Mouse (Mus musculus): ENCODE results near the gene Gemin2. TPM values are rescaled to one million over a fixed set of nuclear protein-coding genes. Genes with fewer than 3 reads are reported as not detected.
"Not testable (repeated sequence)": the region's sequence is repeated elsewhere in the genome, so short reads cannot be mapped to it uniquely, and the experiment has no call there.

Gene Gemin2
- 12.8 TPM for polyA plus RNA-seq (2012; fragmentation: generic; extraction: Trizol)
- long read RNA-seq, experiment 1, transcript Gemin2-201 (10 exons, 1,588 nt), result major isoform, 20 of 25 reads
- long read RNA-seq, experiment 1, partial matches to known transcripts, result 2 of 25 reads
- long read RNA-seq, experiment 1, other reads (novel, unspliced or antisense), result 2 of 25 reads
- long read RNA-seq, experiment 2, transcript Gemin2-201 (10 exons, 1,588 nt), result major isoform, 57 of 69 reads
- long read RNA-seq, experiment 2, partial matches to known transcripts, result 1 of 69 reads
- long read RNA-seq, experiment 2, other reads (novel, unspliced or antisense), result 10 of 69 reads

DNA sequence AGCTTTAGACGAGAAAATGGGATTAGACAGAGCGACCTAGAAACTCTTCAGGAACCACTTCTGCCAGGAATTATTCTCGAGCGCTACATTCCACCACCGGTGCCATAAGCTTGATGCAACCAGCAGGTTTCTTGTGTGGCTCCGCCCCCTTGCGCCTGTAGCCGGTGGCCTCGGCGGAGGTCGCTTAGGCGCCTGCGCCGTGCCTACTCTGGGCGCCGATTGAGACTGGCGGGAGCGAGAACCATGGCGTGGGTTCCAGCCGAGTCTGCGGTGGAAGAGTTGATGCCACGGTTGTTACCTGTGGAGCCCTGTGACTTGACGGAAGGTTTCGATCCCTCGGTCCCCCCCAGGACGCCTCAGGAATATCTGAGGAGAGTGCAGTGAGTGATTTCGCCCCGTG lies at the start of gene Gemin2:
Gene Gemin2 (plus strand): TSS at position 160 of the 400 bp plus-strand sequence.
- H3K36me3 ChIP-seq (ENCODE audit: control insufficient read depth, insufficient read depth), result peaks cover 34% of the 10 kb centered on the region
- TF ChIP-seq MAX (IDR thresholded peaks at IDR 0.05) (peak; percentile 77), MYOG (IDR thresholded peaks at IDR 0.05; ENCODE audit: control insufficient read depth, extremely low read depth, insufficient read length) (no peak)
- H3K79me2 ChIP-seq (ENCODE audit: control insufficient read depth, insufficient read depth), result peaks cover 48% of the 10 kb centered on the region
- H3K79me3 ChIP-seq (ENCODE audit: low read depth), result peaks cover 18% of the 10 kb centered on the region
- no peaks in the 10 kb centered on the region for H3K27me3 ChIP-seq (ENCODE audit: control insufficient read depth, insufficient read depth, insufficient read length)
- peak within 1 kb of the TSS; percentile 94 for H3ac ChIP-seq (ENCODE audit: control insufficient read depth, insufficient read length, low read depth)
- H3K4me3 ChIP-seq (ENCODE audit: insufficient read depth, poor library complexity, severe bottlenecking), result peak within 1 kb of the TSS; percentile 82

DNA sequence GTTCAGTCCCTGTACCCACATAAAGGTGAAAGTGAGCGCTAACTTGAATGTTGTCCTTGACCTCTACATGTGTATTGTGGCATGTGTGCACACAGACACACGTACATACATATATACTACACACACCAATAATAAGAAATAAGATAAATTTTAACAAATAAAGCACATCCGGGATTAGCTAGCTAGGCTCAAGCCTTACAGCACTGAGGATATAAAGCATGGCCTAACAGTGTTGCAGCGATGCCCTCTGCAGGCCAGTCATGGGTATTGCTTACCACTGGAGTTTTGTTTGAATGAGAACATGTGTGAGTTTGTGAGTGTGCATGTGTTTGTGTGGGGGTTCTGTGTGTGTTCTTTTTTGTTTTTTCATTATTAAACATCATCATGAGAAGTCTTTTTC lies 48.6 kb upstream of the Gemin2 start:
- TF ChIP-seq CTCF (IDR thresholded peaks at IDR 0.05; ENCODE audit: control insufficient read depth, insufficient read depth, insufficient read length) (peak; percentile 25), USF1 (IDR thresholded peaks at IDR 0.05; ENCODE audit: low read depth) (no peak)
- H3ac ChIP-seq (ENCODE audit: control insufficient read depth, insufficient read length, low read depth), result no peak overlapping the region
- no peak overlapping the region for H3K4me3 ChIP-seq (ENCODE audit: insufficient read depth, poor library complexity, severe bottlenecking)
- H3K79me2 ChIP-seq (ENCODE audit: control insufficient read depth, insufficient read depth), result no peaks in the 10 kb centered on the region
- no peaks in the 10 kb centered on the region for H3K79me3 ChIP-seq (ENCODE audit: low read depth)
- no peaks in the 10 kb centered on the region for H3K27me3 ChIP-seq (ENCODE audit: control insufficient read depth, insufficient read depth, insufficient read length)
- H3K36me3 ChIP-seq (ENCODE audit: control insufficient read depth, insufficient read depth), result peaks cover 48% of the 10 kb centered on the region

DNA sequence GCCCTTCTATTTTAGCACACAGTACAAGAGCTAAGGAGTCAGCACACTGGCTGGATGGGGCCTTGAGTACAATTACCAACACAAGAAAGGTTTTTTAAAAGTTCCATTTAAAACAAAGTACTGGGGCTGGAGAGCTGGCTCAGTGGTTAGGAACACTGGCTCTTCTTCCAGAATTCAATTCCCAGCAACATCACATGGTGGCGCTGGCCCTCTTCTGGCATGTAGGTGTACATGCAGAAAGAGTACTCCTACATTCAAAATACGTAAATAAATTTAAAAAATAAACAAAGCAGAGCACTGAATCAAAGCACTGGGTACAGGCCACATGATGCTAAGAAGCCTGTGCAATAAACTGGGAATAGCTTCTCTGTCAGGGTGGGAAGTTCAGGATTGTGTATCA lies 36.2 kb upstream of the Gemin2 start:
- Histone ChIP-seq H3K79me2 (ENCODE audit: control insufficient read depth, insufficient read depth) (no peaks in the 10 kb centered on the region), H3ac (ENCODE audit: control insufficient read depth, insufficient read length, low read depth) (no peak overlapping the region), H3K79me3 (ENCODE audit: low read depth) (no peaks in the 10 kb centered on the region), H3K27me3 (ENCODE audit: control insufficient read depth, insufficient read depth, insufficient read length) (no peaks in the 10 kb centered on the region), H3K36me3 (ENCODE audit: control insufficient read depth, insufficient read depth) (peaks cover 38% of the 10 kb centered on the region), H3K4me3 (ENCODE audit: insufficient read depth, poor library complexity, severe bottlenecking) (no peak overlapping the region)
- TF ChIP-seq CEBPB (IDR thresholded peaks at IDR 0.05; ENCODE audit: low read depth) (no peak), MAX (IDR thresholded peaks at IDR 0.05) (no peak), USF1 (IDR thresholded peaks at IDR 0.05; ENCODE audit: low read depth) (no peak), MYOG (IDR thresholded peaks at IDR 0.05; ENCODE audit: control insufficient read depth, extremely low read depth, insufficient read length) (no peak), MYOD1 (IDR thresholded peaks at IDR 0.05; ENCODE audit: control insufficient read depth, insufficient read length, low read depth) (no peak)

DNA sequence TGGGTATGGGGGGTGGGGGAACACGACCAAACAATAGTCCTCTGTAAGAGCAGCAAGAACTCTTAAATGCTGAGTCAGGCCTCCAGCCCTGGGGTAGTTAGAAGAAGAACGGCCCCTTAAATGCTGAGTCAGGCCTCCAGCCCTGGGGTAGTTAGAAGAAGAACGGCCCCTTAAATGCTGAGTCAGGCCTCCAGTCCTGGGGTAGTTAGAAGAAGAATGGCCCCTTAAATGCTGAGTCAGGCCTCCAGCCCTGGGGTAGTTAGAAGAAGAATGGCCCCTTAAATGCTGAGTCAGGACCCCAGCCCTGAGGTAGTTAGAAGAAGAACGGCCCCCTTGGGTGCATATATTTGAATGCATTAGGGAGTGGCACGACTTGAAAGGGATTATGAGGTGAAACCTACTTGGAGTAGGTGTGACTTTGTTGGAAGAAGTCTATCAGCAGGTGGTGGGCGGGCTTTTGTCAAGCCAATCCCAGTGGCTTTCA lies 32.0 kb upstream of the Gemin2 start:
- not testable (repeated sequence) for H3K79me2 ChIP-seq (ENCODE audit: control insufficient read depth, insufficient read depth); H3K27me3 ChIP-seq (ENCODE audit: control insufficient read depth, insufficient read depth, insufficient read length); H3K79me3 ChIP-seq (ENCODE audit: low read depth); H3ac ChIP-seq (ENCODE audit: control insufficient read depth, insufficient read length, low read depth); H3K4me3 ChIP-seq (ENCODE audit: insufficient read depth, poor library complexity, severe bottlenecking)
- H3K36me3 ChIP-seq (ENCODE audit: control insufficient read depth, insufficient read depth), result peaks cover 40% of the 10 kb centered on the region

DNA sequence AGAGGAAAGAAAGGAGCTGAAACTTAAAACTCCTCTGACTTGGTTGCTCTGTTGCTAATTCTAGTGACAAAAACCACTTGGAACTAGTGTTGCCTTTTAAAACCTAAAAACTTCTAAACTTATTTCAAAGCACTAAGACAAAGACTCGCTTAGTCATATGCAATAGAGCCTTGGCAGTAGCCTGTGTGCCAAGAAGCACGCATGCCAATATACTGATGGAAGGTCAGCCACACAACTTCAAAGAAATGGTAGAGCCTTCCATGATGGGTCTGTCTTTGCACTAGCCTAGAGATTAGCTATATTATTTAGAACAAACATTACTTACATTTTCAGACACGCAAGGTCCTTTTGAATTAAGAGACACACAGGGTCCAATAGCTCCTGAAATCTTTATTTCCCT lies 27.4 kb upstream of the Gemin2 start:
- Histone ChIP-seq H3K4me3 (ENCODE audit: insufficient read depth, poor library complexity, severe bottlenecking) (no peak overlapping the region), H3K79me2 (ENCODE audit: control insufficient read depth, insufficient read depth) (no peaks in the 10 kb centered on the region), H3K36me3 (ENCODE audit: control insufficient read depth, insufficient read depth) (peaks cover 49% of the 10 kb centered on the region), H3K79me3 (ENCODE audit: low read depth) (no peaks in the 10 kb centered on the region), H3ac (ENCODE audit: control insufficient read depth, insufficient read length, low read depth) (no peak overlapping the region), H3K27me3 (ENCODE audit: control insufficient read depth, insufficient read depth, insufficient read length) (no peaks in the 10 kb centered on the region)
- no peak for TF ChIP-seq CEBPB (IDR thresholded peaks at IDR 0.05; ENCODE audit: low read depth)
- no peak for TF ChIP-seq FOSL1 (IDR thresholded peaks at IDR 0.05; ENCODE audit: insufficient read depth, low read length, poor library complexity, severe bottlenecking)
- TF ChIP-seq CTCF (IDR thresholded peaks at IDR 0.05; ENCODE audit: control insufficient read depth, insufficient read depth, insufficient read length), result no peak
- no peak for TF ChIP-seq MYOG (IDR thresholded peaks at IDR 0.05; ENCODE audit: control insufficient read depth, extremely low read depth, insufficient read length)
- no peak for TF ChIP-seq USF1 (IDR thresholded peaks at IDR 0.05; ENCODE audit: low read depth)
- TF ChIP-seq MYOD1 (IDR thresholded peaks at IDR 0.05; ENCODE audit: control insufficient read depth, insufficient read length, low read depth), result no peak
- TF ChIP-seq MAX (IDR thresholded peaks at IDR 0.05), result no peak

DNA sequence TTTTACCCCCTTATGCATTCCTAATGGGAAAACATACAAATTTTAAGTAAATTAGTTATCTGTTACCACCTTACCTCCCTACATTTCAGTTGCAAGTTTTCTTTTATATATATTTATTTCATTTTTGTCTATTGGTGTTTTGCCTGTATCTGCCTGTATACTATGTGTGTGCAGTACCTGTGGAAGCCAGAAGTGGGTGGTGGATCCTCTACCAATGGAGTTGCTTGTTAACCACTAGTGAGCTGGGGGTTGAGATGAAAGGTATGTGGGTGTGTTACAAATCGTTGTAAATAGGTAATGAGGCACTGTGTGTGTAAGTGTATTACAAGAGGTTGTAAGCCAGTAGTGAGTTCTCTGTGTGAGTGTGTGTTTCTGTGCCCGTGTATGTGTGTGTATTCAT lies 2.7 kb upstream of the Gemin2 start:
- Histone ChIP-seq H3K79me3 (ENCODE audit: low read depth) (peaks cover 20% of the 10 kb centered on the region), H3ac (ENCODE audit: control insufficient read depth, insufficient read length, low read depth) (no peak overlapping the region), H3K27me3 (ENCODE audit: control insufficient read depth, insufficient read depth, insufficient read length) (no peaks in the 10 kb centered on the region), H3K79me2 (ENCODE audit: control insufficient read depth, insufficient read depth) (peaks cover 48% of the 10 kb centered on the region), H3K4me3 (ENCODE audit: insufficient read depth, poor library complexity, severe bottlenecking) (no peak overlapping the region), H3K36me3 (ENCODE audit: control insufficient read depth, insufficient read depth) (peaks cover 25% of the 10 kb centered on the region)
- TF ChIP-seq USF1 (IDR thresholded peaks at IDR 0.05; ENCODE audit: low read depth) (no peak), CEBPB (IDR thresholded peaks at IDR 0.05; ENCODE audit: low read depth) (no peak), MAX (IDR thresholded peaks at IDR 0.05) (no peak), CTCF (IDR thresholded peaks at IDR 0.05; ENCODE audit: control insufficient read depth, insufficient read depth, insufficient read length) (no peak), FOSL1 (IDR thresholded peaks at IDR 0.05; ENCODE audit: insufficient read depth, low read length, poor library complexity, severe bottlenecking) (no peak), MYOG (IDR thresholded peaks at IDR 0.05; ENCODE audit: control insufficient read depth, extremely low read depth, insufficient read length) (no peak), MYOD1 (IDR thresholded peaks at IDR 0.05; ENCODE audit: control insufficient read depth, insufficient read length, low read depth) (no peak)

Measured in C2C12 (cell line).